Mouse (Mus musculus): ENCODE measurements around the gene Gm8332.
"Not testable (repeated sequence)": the region's sequence is repeated elsewhere in the genome, so short reads cannot be mapped to it uniquely, and the experiment has no call there.

The Gm8332 gene

DNA sequence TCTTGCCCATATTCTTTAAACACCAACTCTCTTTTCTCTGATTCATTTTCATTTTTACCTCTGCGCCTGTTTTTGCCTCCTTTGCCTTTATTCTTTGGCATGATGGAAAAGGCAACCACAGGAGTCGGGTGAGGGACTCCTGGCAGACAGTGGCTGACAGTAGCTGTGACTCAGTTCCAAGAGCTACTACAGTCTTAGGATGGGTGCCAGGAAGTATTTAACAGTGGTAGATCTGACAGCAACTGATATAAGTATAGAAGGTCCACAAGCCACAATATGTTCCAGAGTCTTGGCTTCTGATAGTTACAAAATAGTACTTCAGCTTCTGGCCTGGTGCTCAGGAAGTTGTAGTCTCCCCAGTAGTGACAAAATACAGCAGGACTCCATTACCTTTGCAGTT, at the start of gene Gm8332:
Gene Gm8332 (minus strand): TSS at position 101 of the 400 bp plus-strand sequence.
- DNase-seq (ENCODE audit: low read depth), result not testable (repeated sequence)

DNA sequence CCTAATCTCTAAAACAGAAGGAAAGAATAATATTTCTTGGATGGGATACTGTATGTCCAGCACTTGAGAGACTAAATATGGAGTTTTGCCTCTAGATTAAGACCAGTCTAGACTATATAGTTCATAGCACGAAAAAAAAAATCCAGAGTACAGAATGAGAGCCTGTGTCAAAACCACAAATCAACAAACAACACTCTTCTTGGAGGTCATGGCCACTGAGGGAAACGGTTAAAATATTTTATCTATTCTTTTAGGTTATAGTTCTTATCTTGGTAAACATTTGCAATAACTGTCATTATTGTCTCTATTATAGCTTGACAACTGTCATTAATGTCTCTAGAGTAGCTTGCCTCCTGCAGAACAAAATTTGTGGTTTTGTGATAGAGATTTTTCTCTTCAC, 47.3 kb upstream of the Gm8332 start:
- DNase-seq (ENCODE audit: low read depth), result not testable (repeated sequence)

DNA sequence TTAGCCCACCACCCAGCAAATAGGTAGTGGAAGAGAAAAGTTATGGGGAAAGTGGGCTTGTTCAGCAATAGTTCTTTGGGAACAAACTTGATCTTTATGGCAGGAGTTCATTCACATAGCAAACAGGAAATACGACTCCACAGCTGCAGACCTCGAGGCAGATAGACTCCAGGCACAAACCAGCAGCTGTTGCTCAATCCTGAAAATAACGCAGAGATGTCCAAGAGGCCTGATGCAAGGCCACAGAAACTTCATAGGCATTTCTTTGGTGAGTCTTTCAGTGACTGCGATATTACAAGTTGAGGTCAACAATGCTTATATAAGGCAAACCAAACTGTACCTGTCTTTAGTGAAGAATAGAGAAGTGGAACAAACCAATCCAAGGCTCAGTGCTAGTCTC, 43.2 kb upstream of the Gm8332 start:
- DNase-seq (ENCODE audit: low read depth), result not testable (repeated sequence)

DNA sequence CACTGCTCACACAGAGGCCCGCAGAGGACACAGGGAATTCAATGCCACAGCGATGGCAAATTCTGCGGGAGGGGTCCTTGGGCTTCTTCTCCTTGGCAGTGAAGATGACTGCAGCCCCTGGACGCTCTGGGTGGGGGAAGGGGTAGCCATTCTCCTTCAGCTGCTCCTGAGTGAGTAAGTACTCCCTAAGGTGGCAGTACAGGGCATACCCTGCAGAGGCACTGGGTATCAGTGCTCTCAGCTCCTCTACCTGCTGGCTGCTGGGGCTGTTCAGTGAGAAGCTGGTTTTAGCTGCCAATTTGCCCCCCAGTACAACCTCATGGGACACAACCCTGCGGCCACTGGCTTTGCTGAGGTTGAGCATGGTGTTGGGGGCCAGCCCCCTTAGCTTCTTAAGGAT, 35.3 kb upstream of the Gm8332 start:
- DNase-seq (ENCODE audit: low read depth), result not testable (repeated sequence)

DNA sequence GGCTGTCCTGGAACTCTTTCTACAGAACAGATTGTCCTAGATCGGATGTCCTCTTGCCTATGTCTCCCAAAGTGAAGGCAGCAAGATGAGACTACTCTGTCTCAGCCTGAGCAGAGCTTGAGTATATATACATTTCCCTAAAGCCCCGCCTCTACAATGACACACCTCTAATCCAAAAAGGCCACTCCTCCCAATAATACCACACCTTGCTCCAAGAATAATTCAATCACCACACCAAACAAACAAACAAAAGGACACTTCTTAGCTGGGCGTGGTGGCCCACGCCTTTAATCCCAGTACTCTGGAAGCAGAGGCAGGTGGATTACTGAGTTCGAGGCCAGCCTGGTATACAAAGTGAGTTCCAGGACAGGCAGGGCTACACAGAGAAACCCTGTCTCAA, 24.5 kb upstream of the Gm8332 start, which contains the start of gene Gm5662:
Gene Gm5662 (minus strand): TSS at position 101 of the 400 bp plus-strand sequence.
- DNase-seq (ENCODE audit: low read depth), result not testable (repeated sequence)

DNA sequence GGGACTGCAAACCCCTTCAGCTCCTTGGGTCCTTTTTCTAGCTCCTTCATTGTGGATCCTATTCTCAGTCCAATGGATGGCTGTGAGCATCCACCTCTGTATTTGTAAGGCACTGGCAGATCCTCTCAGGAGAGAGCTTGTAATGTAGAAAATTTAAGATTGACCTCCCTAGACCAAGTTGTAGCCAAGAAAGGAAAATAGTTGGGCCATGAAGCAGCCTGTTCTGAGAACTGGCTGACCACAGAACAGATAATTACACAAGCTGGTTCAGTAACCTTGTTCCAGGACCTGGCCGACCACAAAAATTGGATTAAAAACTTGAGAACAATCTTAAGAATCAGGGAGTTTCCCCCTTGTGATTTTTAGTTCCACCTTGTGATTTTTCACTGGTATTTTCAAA, 7.3 kb upstream of the Gm8332 start:
- DNase-seq (ENCODE audit: low read depth), result no peak

DNA sequence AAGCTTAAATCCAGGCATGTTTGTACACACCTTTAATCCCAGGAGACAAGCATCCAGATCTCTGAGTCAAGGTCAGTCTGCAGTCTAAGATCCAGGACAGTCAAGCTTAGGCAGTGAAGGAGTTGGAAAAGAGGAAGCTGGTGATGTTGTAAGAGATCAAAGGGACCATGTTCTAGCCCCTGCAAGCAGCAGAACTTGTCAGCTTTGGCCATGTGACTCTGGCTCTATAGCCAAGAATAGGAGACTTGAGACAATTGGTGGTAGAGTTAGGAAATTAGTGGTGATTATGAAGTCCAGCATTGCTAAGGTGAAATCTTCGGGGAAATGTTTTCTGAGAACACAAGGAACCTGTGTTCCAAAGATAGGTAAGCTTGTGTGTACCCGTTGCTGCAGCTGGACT, 6.0 kb upstream of the Gm8332 start:
- not testable (repeated sequence) for DNase-seq (ENCODE audit: low read depth)

DNA sequence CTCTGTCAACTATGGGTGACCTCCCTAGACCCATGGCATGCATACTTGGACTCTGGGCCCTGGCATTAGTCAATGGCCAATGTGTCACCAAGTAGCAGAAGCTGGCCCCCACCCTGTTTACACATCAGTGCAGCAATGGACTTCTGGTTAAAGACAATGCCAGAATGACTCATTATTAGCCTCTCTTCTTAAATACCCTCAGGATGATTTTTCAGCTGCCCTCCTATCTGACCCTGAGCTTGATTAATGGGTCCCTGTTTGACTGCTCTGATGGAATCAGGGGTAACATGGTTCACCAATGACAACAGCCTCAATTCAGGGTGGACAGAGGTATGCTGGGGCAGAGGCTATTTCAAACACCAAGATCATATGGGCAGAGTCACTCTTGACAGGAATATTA, 4.1 kb downstream of the Gm8332 start:
- not testable (repeated sequence) for DNase-seq (ENCODE audit: low read depth)

DNA sequence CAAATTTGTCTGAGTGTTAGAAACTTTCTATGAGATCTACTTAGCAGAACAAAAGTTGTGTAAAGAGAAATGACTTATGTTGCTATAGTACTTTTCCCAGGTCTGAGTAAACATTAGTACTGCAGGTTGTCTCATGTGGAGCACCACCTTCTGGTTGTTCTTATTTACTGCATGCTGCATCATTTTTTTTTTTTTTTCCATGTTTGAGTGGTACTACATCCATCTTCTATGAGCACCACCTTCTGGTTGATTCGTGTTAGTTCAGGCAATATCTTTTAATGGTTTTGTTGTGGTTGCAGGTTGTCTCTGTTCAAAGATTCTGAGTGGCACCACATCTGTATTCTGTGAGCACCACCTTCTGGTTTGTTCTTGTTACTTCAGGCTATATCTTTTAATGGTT, 7.0 kb downstream of the Gm8332 start:
- not testable (repeated sequence) for DNase-seq (ENCODE audit: low read depth)

DNA sequence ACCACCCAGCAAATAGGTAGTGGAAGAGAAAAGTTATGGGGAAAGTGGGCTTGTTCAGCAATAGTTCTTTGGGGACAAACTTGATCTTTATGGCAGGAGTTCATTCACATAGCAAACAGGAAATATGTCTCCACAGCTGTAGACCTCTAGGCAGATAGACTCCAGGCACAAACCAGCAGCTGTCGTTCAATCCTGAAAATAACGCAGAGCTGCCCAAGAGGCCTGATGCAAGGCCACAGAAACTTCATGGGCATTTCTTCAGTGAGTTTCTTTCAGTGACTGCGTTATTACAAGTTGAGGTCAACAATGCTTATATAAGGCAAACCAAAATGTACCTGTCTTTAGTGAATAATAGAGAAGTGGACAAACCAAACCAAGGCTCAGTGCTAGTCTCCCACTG, 30.5 kb downstream of the Gm8332 start:
- no peak for DNase-seq (ENCODE audit: low read depth)

DNA sequence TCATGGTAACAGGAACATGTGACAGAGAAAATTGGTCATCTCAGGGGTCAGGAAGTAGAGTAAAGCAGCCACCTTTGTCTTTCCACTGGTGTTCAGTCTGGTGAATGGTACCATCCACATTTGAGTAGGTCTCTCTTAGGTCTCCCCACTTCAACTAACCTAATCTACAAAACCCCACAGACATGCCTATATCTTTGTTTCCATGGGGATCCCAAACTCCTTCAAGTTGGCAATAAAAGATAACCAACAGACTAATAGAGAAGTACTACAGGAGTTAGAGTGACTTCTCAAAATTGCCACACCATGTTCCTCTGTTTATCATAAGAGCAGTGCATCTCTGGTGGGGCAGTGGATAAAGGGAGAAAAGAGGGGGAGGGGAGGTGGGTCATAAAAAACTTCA, 31.8 kb downstream of the Gm8332 start:
- not testable (repeated sequence) for DNase-seq (ENCODE audit: low read depth)

DNA sequence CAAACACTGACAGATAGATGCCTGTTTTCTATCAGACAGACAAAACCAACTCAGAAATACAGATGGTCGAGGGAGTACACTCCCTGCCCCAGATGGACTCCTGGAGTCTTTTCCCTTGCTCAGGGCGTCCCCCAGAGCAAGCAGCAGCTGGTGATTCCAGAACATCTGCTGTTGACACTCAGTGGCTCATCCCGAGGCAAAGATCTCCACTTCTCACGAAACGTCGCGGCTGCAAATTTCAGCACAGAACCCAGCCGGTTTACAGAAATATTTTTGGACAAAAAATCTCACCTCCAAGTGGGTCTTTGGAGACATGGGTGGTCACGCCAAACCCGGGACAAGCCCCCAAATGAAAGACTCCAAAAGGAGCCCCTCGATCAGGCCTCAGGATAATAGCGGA, 35.3 kb downstream of the Gm8332 start:
- no peak for DNase-seq (ENCODE audit: low read depth)

DNA sequence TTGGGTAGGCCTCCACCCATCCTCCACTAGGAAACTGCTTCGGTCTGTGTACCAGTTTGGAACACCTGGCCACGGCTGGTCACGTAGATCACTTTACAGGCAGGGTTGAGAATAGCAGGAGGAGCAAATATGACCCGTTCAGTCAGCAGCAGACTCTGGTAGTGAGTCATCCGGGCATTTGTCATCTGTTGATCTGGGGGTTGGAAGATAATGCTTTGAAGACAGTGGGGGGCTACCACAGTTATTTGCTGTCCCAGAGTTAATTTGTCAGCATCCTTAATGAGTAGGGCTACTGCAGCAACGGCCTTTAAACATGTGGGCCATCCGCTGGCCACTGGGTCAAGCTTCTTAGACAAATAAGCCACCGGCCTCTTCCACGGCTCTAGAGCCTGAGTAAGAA, 38.4 kb downstream of the Gm8332 start:
- not testable (repeated sequence) for DNase-seq (ENCODE audit: low read depth)

DNA sequence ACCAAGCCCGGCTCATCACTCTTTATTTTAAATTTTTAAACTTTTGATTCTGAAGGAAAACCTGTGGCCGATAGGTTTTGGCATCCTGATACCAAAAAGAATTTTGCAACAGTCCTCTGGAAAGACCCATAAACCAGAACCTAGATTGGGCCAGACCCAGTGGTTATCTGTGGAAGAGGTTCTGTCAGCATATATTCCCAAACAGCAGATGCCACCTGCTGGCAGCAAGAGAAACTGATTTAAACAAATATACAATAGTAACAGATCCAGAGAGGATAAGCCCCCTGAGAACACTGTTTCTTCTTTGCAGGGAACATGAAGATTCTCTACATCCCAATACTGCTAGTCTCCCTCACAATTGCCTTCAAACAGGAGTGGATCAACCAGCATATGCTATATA, 47.0 kb downstream of the Gm8332 start:
- no peak for DNase-seq (ENCODE audit: low read depth)
